Mouse (Mus musculus) stomach, embryonic 14.5 days (tissue): Measurements from ENCODE around the gene Psrc1. TPM values are rescaled to one million over a fixed set of nuclear protein-coding genes. Genes with fewer than 3 reads are reported as not detected.

Source experiments
- ATAC-seq: fragments of 200-750 bp; cut with Nextera tagmentation; 2 replicates; pipeline ENCODE4 v1.8.0; 2017; ENCODE audit warnings: low read depth, moderate TSS enrichment; ENCODE audit not compliant: insufficient number of reproducible peaks, insufficient read depth, low FRiP score
- H3K27ac ChIP-seq: fragments of 300-500 bp; sonication (generic); 2 replicates; pipeline ENCODE4 v1.5.1; 2014; ENCODE audit warnings: mild to moderate bottlenecking, low read length, moderate library complexity, mixed read lengths
- H3K27me3 ChIP-seq: fragments of 300-500 bp; sonication (generic); 2 replicates; pipeline ENCODE4 v1.6.1; 2014; ENCODE audit warnings: low read length, control low read depth, mixed read lengths; ENCODE audit not compliant: control insufficient read depth, insufficient read depth
- H3K36me3 ChIP-seq: fragments of 300-500 bp; sonication (generic); 2 replicates; pipeline ENCODE4 v1.6.1; 2014; ENCODE audit warnings: mild to moderate bottlenecking, control low read depth, low read length, moderate library complexity, mixed read lengths; ENCODE audit not compliant: control insufficient read depth, insufficient read depth
- H3K4me1 ChIP-seq: fragments of 300-500 bp; sonication (generic); 2 replicates; pipeline ENCODE4 v1.6.1; 2014; ENCODE audit warnings: low read length, control low read depth, mixed read lengths; ENCODE audit not compliant: control insufficient read depth, insufficient read depth
- H3K4me2 ChIP-seq: fragments of 300-500 bp; sonication (generic); replicated peaks from 2 replicates; pipeline ENCODE4 v1.6.1; 2014; ENCODE audit warnings: low read depth, low read length, control low read depth
- H3K4me3 ChIP-seq: fragments of 300-500 bp; sonication (generic); 2 replicates; pipeline ENCODE4 v1.5.1; 2014; ENCODE audit warnings: low read depth, low read length, control low read depth
- H3K9ac ChIP-seq: fragments of 300-500 bp; sonication (generic); replicated peaks from 2 replicates; pipeline ENCODE4 v1.6.1; 2014; ENCODE audit warnings: low read depth, mild to moderate bottlenecking, control low read depth, low read length, moderate library complexity, mixed read lengths
- H3K9me3 ChIP-seq: fragments of 300-500 bp; sonication (generic); 2 replicates; pipeline ENCODE4 v1.6.1; 2016; ENCODE audit warnings: low read depth, low read length, control low read depth; ENCODE audit not compliant: control insufficient read depth
- WGBS: fragments of 180-500 bp; shearing (Covaris S2); extraction: QIAGEN DNeasy Blood & Tissue Kit; methylation state at CpG from one replicate; pipeline ENCODE4 v1.1.7; 2014; 5-methylcytosine and 5-hydroxymethylcytosine counted together
- polyA plus RNA-seq: library from polyadenylated mRNA; unstranded; fragments of >200 nt; fragmentation: Nextera tagmentation; extraction: Ambion mirVana; gene quantifications from 2 replicates; pipeline ENCODE4 v1.2.1, GENCODE M21; 2014

Psrc1 gene
- polyA plus RNA-seq, 1 experiment from 2014 or later, result 44.4 TPM

DNA sequence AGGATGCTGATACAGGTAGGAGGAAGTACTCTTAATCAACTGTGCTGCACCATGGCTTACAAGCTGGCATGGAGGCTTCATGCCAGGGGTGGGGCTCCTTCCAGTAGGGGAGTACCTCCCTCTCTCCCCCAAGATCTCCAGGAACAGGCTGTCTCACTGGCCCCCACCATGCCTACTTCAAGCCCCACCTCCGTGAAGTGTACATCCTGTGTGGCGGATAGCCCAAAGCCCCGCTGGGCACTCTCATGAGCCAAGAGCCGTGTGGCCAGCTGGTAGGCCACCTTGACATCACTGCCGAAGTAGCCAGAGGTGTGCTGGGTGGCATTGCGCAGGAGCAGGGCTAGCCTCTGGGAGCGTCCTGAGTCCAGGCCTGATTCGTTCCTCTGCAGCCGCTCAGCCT is 14.6 kb downstream of the Psrc1 start:
- 0 out of 2 replicates have a peak, but pooled peaks cover 3% of the 10 kb centered on the region for H3K4me1 ChIP-seq
- no peak overlapping the region for H3K4me2 ChIP-seq
- ATAC-seq, result no peak
- no peaks in the 10 kb centered on the region for H3K27me3 ChIP-seq
- peaks cover 7% of the 10 kb centered on the region for H3K36me3 ChIP-seq
- no peak overlapping the region for H3K4me3 ChIP-seq
- WGBS, result 82% methylated on average over 9 of the region's 9 CpGs
- H3K9me3 ChIP-seq, result no peaks in the 10 kb centered on the region
- H3K9ac ChIP-seq, result no peak overlapping the region
- no peak overlapping the region for H3K27ac ChIP-seq

DNA sequence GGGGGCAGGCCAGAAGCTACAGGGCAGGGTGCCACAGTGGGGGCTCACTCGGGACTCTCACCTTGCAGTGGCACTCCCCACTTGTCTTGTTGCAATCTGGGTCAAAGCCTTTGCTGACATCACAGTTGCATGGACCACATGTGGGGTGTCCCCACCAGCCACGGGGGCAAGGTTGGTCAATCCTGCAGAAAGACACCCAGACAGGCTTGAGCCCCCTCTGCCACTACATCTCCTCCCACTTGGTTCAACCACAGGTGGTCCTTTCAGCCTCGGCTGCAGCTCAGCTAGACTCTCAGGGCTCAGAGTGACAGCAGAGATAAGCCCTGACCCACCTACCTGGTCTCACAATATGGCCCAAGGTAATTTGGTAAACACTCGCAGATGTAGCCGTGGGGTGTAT is 16.8 kb downstream of the Psrc1 start:
- no peak for ATAC-seq
- Histone ChIP-seq H3K4me3 (no peak overlapping the region), H3K36me3 (peaks cover 7% of the 10 kb centered on the region), H3K4me1 (0 out of 2 replicates have a peak, but pooled peaks cover 3% of the 10 kb centered on the region), H3K4me2 (no peak overlapping the region), H3K27me3 (no peaks in the 10 kb centered on the region), H3K9me3 (no peaks in the 10 kb centered on the region), H3K27ac (no peak overlapping the region), H3K9ac (no peak overlapping the region)
- whole genome bisulfite sequencing, result 85% methylated on average over 5 of the region's 5 CpGs

DNA sequence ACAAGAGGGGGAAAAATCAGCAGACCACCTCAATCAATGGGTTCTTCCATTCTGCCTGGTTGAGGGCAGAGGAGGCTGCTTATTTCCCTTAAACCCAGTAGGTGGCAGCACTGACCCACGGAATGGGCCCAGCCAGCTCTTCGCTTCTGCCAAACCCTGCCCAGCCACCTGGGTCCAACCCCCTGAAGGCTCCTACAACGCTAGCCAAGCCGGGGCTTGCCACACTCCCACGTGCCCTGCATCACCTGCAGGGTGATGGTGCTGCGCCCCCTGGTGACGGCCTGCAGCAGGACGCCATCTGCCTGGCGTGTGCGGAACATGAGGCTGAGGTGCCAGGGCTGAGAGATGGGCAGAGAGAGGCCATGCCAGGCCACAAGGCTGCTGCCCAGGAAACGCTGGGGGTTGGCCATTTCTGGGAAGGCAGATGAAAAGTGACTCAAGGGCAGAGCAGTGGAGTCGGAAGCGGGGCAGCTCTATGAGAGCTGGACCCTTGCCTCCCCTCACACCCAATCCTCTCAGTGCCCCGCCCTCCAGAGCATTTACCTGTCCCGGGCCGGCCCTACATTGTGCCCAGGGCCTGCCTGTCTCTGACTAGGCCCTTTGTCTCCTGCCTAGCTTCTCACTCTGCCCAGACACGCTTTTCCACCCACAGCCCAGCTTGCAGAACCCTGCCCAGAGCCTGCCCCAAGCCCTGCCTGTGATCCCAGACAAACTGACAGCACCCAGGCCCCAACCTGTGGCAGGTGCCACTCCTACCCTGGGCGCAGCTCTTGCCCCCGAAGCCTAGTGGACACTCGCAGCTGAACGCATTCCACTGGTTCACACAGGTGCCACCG is 18.3 kb downstream of the Psrc1 start:
- WGBS, result 33% methylated on average over 22 of the region's 22 CpGs
- H3K27ac ChIP-seq, result peak overlapping the region; percentile 53; the same call in 1 of the 2 replicates
- peak overlapping the region; percentile 8; the same call in 1 of the 2 replicates for H3K4me2 ChIP-seq
- no peaks in the 10 kb centered on the region for H3K27me3 ChIP-seq
- H3K9ac ChIP-seq, result no peak overlapping the region
- ATAC-seq, result peak; percentile 92
- no peaks in the 10 kb centered on the region for H3K9me3 ChIP-seq
- 0 out of 2 replicates have a peak, but pooled peaks cover 3% of the 10 kb centered on the region for H3K4me1 ChIP-seq
- H3K36me3 ChIP-seq, result peaks cover 7% of the 10 kb centered on the region
- no peak overlapping the region for H3K4me3 ChIP-seq

DNA sequence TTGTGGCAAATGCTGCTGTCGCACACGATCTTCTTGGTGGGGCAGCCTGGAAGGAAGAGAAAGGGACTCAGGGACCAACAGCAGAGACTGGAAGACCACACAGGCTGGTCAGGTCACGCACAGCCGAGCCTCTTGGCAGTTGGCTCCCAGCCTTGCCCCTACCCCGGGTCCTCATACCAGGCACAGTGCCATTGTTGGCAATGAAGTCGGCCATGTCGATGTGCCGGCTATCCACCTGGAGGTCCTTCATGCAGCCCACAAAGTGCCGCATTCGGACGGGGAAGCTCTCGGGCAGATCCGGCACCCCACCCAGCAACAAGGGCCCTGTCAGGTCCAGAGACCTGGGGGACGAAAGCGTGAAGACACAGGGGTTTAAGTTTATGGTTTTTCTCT is 18.9 kb downstream of the Psrc1 start:
- no peaks in the 10 kb centered on the region for H3K9me3 ChIP-seq
- peaks cover 7% of the 10 kb centered on the region for H3K36me3 ChIP-seq
- no peak overlapping the region for H3K4me2 ChIP-seq
- 0 out of 2 replicates have a peak, but pooled peaks cover 3% of the 10 kb centered on the region for H3K4me1 ChIP-seq
- peak overlapping the region; percentile 53; the same call in 1 of the 2 replicates for H3K27ac ChIP-seq
- H3K27me3 ChIP-seq, result no peaks in the 10 kb centered on the region
- H3K9ac ChIP-seq, result no peak overlapping the region
- ATAC-seq, result no peak
- no peak overlapping the region for H3K4me3 ChIP-seq
- 86% methylated on average over 15 of the region's 15 CpGs for WGBS

DNA sequence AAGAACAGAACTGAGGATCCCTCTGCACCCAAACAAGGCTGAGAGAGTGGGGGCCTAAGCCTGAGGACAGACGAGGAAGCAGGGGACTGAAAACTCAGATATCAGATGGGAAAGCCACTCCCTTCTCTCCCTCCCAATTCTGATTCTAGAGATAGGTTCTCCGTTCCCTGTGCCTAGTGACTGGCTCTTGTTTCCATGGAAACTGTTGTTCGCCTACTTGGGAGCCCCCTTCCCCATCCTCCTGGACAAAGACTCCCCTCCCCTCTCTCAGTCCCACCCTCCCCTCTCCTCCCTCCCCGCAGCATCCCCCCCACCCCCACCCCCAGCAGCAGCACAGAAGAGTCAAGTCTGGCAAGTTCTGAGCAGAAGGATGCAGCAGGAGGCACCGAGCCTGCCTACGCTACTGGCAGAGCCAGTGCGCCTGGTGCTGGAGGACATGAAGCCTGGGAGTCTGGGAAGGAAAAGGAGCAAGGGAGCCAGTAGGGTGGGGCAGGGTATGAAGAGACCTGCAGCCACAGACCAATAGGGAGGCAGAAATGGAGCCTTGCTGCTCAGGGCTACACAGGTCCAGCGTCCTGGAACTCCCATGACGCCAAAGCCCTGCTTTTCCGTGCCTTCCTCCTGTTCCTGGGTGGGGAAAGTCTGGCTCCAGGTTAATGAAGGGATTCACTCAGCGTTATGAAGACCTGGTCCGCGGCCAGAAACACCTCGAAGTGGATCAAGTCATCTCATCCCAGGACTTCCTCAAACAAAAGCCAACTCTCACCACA is 22.1 kb downstream of the Psrc1 start:
- ATAC-seq, result no peak
- no peaks in the 10 kb centered on the region for H3K9me3 ChIP-seq
- no peak overlapping the region for H3K27ac ChIP-seq
- H3K9ac ChIP-seq, result no peak overlapping the region
- H3K4me2 ChIP-seq, result no peak overlapping the region
- H3K36me3 ChIP-seq, result no peaks in the 10 kb centered on the region; the same call in none of the 2 replicates
- no peaks in the 10 kb centered on the region for H3K27me3 ChIP-seq
- no peak overlapping the region for H3K4me3 ChIP-seq
- 0 out of 2 replicates have a peak, but pooled peaks cover 4% of the 10 kb centered on the region for H3K4me1 ChIP-seq
- 54% methylated on average over 14 of the region's 14 CpGs for WGBS

DNA sequence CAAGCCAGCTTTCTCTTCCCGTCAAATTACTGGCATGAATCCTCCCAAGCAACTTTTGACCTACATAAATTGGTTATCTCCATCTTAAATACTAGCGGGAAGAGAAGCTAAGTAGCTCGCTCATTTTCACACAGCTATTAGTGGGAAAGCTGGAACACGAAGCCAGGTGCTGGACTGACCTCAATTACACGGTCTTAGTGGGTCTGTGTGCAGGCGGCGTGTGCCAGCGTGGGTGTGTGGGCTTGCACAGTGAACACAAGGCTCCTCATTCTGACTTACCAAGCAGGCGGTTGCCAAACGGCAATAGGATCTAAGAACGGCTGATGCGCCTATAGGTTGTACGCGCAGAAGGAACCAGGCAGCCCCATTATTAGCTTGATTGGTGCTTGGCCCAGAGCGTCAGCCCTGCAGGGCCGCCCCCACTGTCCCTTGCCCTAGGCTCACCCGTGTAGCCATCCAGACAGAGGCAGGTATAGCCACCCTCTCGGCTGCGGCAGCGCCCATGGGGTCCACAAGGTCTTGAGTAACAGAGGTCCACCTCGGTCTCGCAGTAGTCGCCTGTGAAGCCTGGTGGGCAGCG is 22.8 kb downstream of the Psrc1 start:
- Histone ChIP-seq H3K4me1 (0 out of 2 replicates have a peak, but pooled peaks cover 10% of the 10 kb centered on the region), H3K4me3 (no peak overlapping the region), H3K27ac (no peak overlapping the region)

DNA sequence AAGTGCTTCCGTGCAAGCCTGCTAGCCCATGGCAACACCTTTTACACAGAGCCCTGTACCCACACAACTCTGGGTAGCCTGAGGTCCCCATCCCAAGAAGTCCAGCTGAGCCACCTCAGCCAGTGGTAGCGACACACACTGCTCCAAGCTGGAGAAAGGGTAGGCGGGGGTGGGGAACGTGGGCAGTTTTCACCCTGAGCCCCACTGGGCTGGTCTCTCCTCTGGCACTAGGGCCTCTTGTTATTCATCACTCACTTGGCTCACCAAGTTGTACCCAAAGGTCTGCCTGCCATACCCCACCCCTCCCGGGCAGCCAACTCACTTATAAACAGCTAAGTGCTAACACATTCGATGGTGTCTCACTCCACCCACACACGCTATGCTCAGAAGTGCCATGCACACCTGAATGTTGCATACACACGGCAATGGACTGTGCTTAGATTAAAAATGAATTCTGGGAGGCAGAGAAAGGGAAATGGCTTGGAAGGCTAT is 24.9 kb downstream of the Psrc1 start:
- 89% methylated on average over 8 of the region's 8 CpGs for WGBS
- Histone ChIP-seq H3K4me2 (no peak overlapping the region), H3K9ac (no peak overlapping the region), H3K27me3 (no peaks in the 10 kb centered on the region), H3K4me3 (no peak overlapping the region), H3K4me1 (0 out of 2 replicates have a peak, but pooled peaks cover 12% of the 10 kb centered on the region), H3K36me3 (peaks cover 3% of the 10 kb centered on the region), H3K9me3 (peaks cover 7% of the 10 kb centered on the region; the same call in 1 of the 2 replicates), H3K27ac (no peak overlapping the region)
- ATAC-seq, result no peak

More for the DNA sequence above, 22.8 kb downstream of the Psrc1 start:
- no peak for ATAC-seq
- 89% methylated on average over 24 of the region's 24 CpGs for WGBS
- H3K9me3 ChIP-seq, result no peaks in the 10 kb centered on the region
- no peaks in the 10 kb centered on the region; the same call in none of the 2 replicates for H3K36me3 ChIP-seq
- no peak overlapping the region for H3K9ac ChIP-seq
- H3K4me2 ChIP-seq, result no peak overlapping the region
- H3K27me3 ChIP-seq, result no peaks in the 10 kb centered on the region
